Mouse (Mus musculus) stomach, embryonic 15.5 days (tissue): ENCODE results near the gene Ccdc162. TPM values are rescaled to one million over a fixed set of nuclear protein-coding genes. Genes with fewer than 3 reads are reported as not detected.
A peak's percentile ranks its signal among the peaks of the same experiment; 100 is the strongest.
"Not testable (repeated sequence)": the region's sequence is repeated elsewhere in the genome, so short reads cannot be mapped to it uniquely, and the experiment has no call there.

Source experiments
- ATAC-seq: fragments of 200-750 bp; cut with Nextera tagmentation; 2 replicates; pipeline ENCODE4 v1.8.0; 2017; ENCODE audit warnings: low read depth, moderate number of reproducible peaks, moderate TSS enrichment; ENCODE audit not compliant: insufficient read depth, low FRiP score
- H3K27ac ChIP-seq: fragments of 300-500 bp; sonication (generic); 2 replicates; pipeline ENCODE4 v1.5.1; 2015; ENCODE audit warnings: mild to moderate bottlenecking, inconsistent platforms
- H3K27me3 ChIP-seq: fragments of 300-500 bp; sonication (generic); replicated peaks from 2 replicates; pipeline ENCODE4 v1.6.1; 2015; ENCODE audit warnings: inconsistent platforms
- H3K36me3 ChIP-seq: fragments of 300-500 bp; sonication (generic); 2 replicates; pipeline ENCODE4 v1.6.1; 2015; ENCODE audit warnings: inconsistent platforms
- H3K4me1 ChIP-seq: fragments of 300-500 bp; sonication (generic); 2 replicates; pipeline ENCODE4 v1.6.1; 2015; ENCODE audit warnings: inconsistent platforms
- H3K4me2 ChIP-seq: fragments of 300-500 bp; sonication (generic); 2 replicates; pipeline ENCODE4 v1.6.1; 2015; ENCODE audit warnings: mild to moderate bottlenecking, inconsistent platforms
- H3K4me3 ChIP-seq: fragments of 300-500 bp; sonication (generic); replicated peaks from 2 replicates; pipeline ENCODE4 v1.5.1; 2015; ENCODE audit warnings: inconsistent platforms
- H3K9ac ChIP-seq: fragments of 300-500 bp; sonication (generic); 2 replicates; pipeline ENCODE4 v1.6.1; 2015; ENCODE audit warnings: inconsistent platforms
- H3K9me3 ChIP-seq: fragments of 300-500 bp; sonication (generic); 2 replicates; pipeline ENCODE4 v1.6.1; 2016; ENCODE audit warnings: inconsistent platforms
- WGBS: fragments of 180-500 bp; shearing (Covaris S2); methylation state at CpG from one replicate; pipeline ENCODE4 v1.1.7; 2015; 5-methylcytosine and 5-hydroxymethylcytosine counted together
- polyA plus RNA-seq: library from polyadenylated mRNA; unstranded; fragments of >200 nt; fragmentation: Nextera tagmentation; extraction: Ambion mirVana; gene quantifications from 2 replicates; pipeline ENCODE4 v1.2.1, GENCODE M21; 2015

Gene Ccdc162
- polyA plus RNA-seq, 1 experiment from 2014 or later = 0.96 TPM

GRCm38 (mm10) chr10:41659671-41660070 is 56.8 kb downstream of the Ccdc162 start:
- ATAC-seq, H3K4me1 ChIP-seq, H3K27me3 ChIP-seq: not testable (repeated sequence)

GRCm38 (mm10) chr10:41655684-41656083 is 60.8 kb downstream of the Ccdc162 start:
- H3K36me3 ChIP-seq, H3K27me3 ChIP-seq, H3K4me2 ChIP-seq, H3K27ac ChIP-seq, H3K9ac ChIP-seq, H3K9me3 ChIP-seq, ATAC-seq, H3K4me1 ChIP-seq, H3K4me3 ChIP-seq: not testable (repeated sequence)

More at GRCm38 (mm10) chr10:41659671-41660070, 56.8 kb downstream of the Ccdc162 start:
- WGBS = 90% methylated on average over 6 of the region's 6 CpGs
- H3K4me2 ChIP-seq, H3K9me3 ChIP-seq, H3K9ac ChIP-seq, H3K4me3 ChIP-seq, H3K27ac ChIP-seq, H3K36me3 ChIP-seq: not testable (repeated sequence)

- H3K4me3 ChIP-seq = no peak overlapping the region
- no peak overlapping the region for H3K9ac ChIP-seq
- H3K4me2 ChIP-seq = 0 out of 2 replicates have a peak overlapping the region, but pooled peaks have one; percentile 21
- H3K9me3 ChIP-seq = no peaks in the 10 kb centered on the region
- H3K27me3 ChIP-seq = no peaks in the 10 kb centered on the region
- H3K4me1 ChIP-seq = peaks cover 10% of the 10 kb centered on the region
- 42% methylated on average over 7 of the region's 7 CpGs for WGBS
- no peak overlapping the region for H3K27ac ChIP-seq
- no peaks in the 10 kb centered on the region for H3K36me3 ChIP-seq
- ATAC-seq = no peak; the same call in 1 of the 2 replicates
Measured at GRCm38 (mm10) chr10:41652988-41653387, 63.4 kb downstream of the Ccdc162 start.

GRCm38 (mm10) chr10:41652094-41652775 is 64.2 kb downstream of the Ccdc162 start:
- H3K9me3 ChIP-seq = no peaks in the 10 kb centered on the region
- H3K4me3 ChIP-seq = no peak overlapping the region
- H3K9ac ChIP-seq = no peak overlapping the region
- no peak overlapping the region for H3K4me2 ChIP-seq
- no peaks in the 10 kb centered on the region for H3K36me3 ChIP-seq
- no peaks in the 10 kb centered on the region for H3K27me3 ChIP-seq
- no peak overlapping the region for H3K27ac ChIP-seq
- peak; percentile 35; the same call in 1 of the 2 replicates for ATAC-seq
- 25% methylated on average over 6 of the region's 6 CpGs for WGBS
- peaks cover 10% of the 10 kb centered on the region for H3K4me1 ChIP-seq

GRCm38 (mm10) chr10:41651532-41651931 is 64.9 kb downstream of the Ccdc162 start:
- no peaks in the 10 kb centered on the region for H3K9me3 ChIP-seq
- no peaks in the 10 kb centered on the region for H3K27me3 ChIP-seq
- no peak overlapping the region for H3K4me3 ChIP-seq
- H3K36me3 ChIP-seq = no peaks in the 10 kb centered on the region
- no peak overlapping the region for H3K27ac ChIP-seq
- H3K4me1 ChIP-seq = peaks cover 10% of the 10 kb centered on the region
- WGBS = 84% methylated on average over 3 of the region's 3 CpGs
- no peak for ATAC-seq
- no peak overlapping the region for H3K4me2 ChIP-seq
- H3K9ac ChIP-seq = no peak overlapping the region

GRCm38 (mm10) chr10:41649186-41649585 is 67.2 kb downstream of the Ccdc162 start:
- no peak for ATAC-seq
- no peaks in the 10 kb centered on the region for H3K36me3 ChIP-seq
- H3K4me1 ChIP-seq = peaks cover 10% of the 10 kb centered on the region
- H3K9ac ChIP-seq = no peak overlapping the region
- H3K9me3 ChIP-seq = no peaks in the 10 kb centered on the region
- H3K4me2 ChIP-seq = no peak overlapping the region
- no peak overlapping the region for H3K27ac ChIP-seq
- no peaks in the 10 kb centered on the region for H3K27me3 ChIP-seq
- 82% methylated on average over 4 of the region's 5 CpGs for WGBS
- no peak overlapping the region for H3K4me3 ChIP-seq

GRCm38 (mm10) chr10:41638776-41639175 is 77.7 kb downstream of the Ccdc162 start:
- 68% methylated on average over 3 of the region's 3 CpGs for WGBS
- Histone ChIP-seq H3K4me2 (no peak overlapping the region), H3K27me3 (no peaks in the 10 kb centered on the region), H3K9me3 (no peaks in the 10 kb centered on the region), H3K27ac (no peak overlapping the region), H3K4me1 (no peaks in the 10 kb centered on the region; the same call in 1 of the 2 replicates), H3K36me3 (no peaks in the 10 kb centered on the region), H3K9ac (no peak overlapping the region), H3K4me3 (no peak overlapping the region)
- no peak for ATAC-seq

- 58% methylated on average over 9 of the region's 9 CpGs for WGBS
- Histone ChIP-seq H3K27me3 (no peaks in the 10 kb centered on the region), H3K4me2 (no peak overlapping the region), H3K27ac (0 out of 2 replicates have a peak overlapping the region, but pooled peaks have one; percentile 26), H3K4me3 (no peak overlapping the region), H3K36me3 (no peaks in the 10 kb centered on the region), H3K9me3 (no peaks in the 10 kb centered on the region), H3K9ac (no peak overlapping the region), H3K4me1 (no peaks in the 10 kb centered on the region; the same call in 1 of the 2 replicates)
- ATAC-seq = no peak
Measured at GRCm38 (mm10) chr10:41635276-41636033, 81.0 kb downstream of the Ccdc162 start.

- H3K9ac ChIP-seq = no peak overlapping the region
- no peak for ATAC-seq
- H3K4me1 ChIP-seq = no peaks in the 10 kb centered on the region; the same call in 1 of the 2 replicates
- H3K9me3 ChIP-seq = no peaks in the 10 kb centered on the region
- H3K4me3 ChIP-seq = no peak overlapping the region
- H3K4me2 ChIP-seq = no peak overlapping the region
- H3K27ac ChIP-seq = no peak overlapping the region
- H3K27me3 ChIP-seq = no peaks in the 10 kb centered on the region
- WGBS = 88% methylated on average over 11 of the region's 11 CpGs
- no peaks in the 10 kb centered on the region for H3K36me3 ChIP-seq
Measured at GRCm38 (mm10) chr10:41633801-41634200, 82.6 kb downstream of the Ccdc162 start.

GRCm38 (mm10) chr10:41632062-41632461 is 84.4 kb downstream of the Ccdc162 start:
- no peaks in the 10 kb centered on the region; the same call in 1 of the 2 replicates for H3K4me1 ChIP-seq
- no peak overlapping the region for H3K9ac ChIP-seq
- no peak for ATAC-seq
- H3K36me3 ChIP-seq = no peaks in the 10 kb centered on the region
- 96% methylated on average over 1 of the region's 1 CpGs for WGBS
- no peak overlapping the region for H3K4me2 ChIP-seq
- no peaks in the 10 kb centered on the region for H3K9me3 ChIP-seq
- no peak overlapping the region for H3K4me3 ChIP-seq
- H3K27me3 ChIP-seq = no peaks in the 10 kb centered on the region
- no peak overlapping the region for H3K27ac ChIP-seq

- no peak for ATAC-seq
- H3K27ac ChIP-seq = no peak overlapping the region
- H3K4me2 ChIP-seq = no peak overlapping the region
- H3K9me3 ChIP-seq = no peaks in the 10 kb centered on the region
- H3K36me3 ChIP-seq = no peaks in the 10 kb centered on the region
- WGBS = 70% methylated on average over 3 of the region's 3 CpGs
- H3K27me3 ChIP-seq = no peaks in the 10 kb centered on the region
- H3K9ac ChIP-seq = no peak overlapping the region
- H3K4me3 ChIP-seq = no peak overlapping the region
- no peaks in the 10 kb centered on the region for H3K4me1 ChIP-seq
Measured at GRCm38 (mm10) chr10:41626996-41627395, 89.4 kb downstream of the Ccdc162 start.

- H3K9ac ChIP-seq = no peak overlapping the region
- H3K4me3 ChIP-seq = no peak overlapping the region
- H3K9me3 ChIP-seq = no peaks in the 10 kb centered on the region
- H3K27me3 ChIP-seq = no peaks in the 10 kb centered on the region
- H3K27ac ChIP-seq = no peak overlapping the region
- no peaks in the 10 kb centered on the region for H3K4me1 ChIP-seq
- no peak for ATAC-seq
- no peak overlapping the region for H3K4me2 ChIP-seq
- H3K36me3 ChIP-seq = no peaks in the 10 kb centered on the region
- 87% methylated on average over 2 of the region's 2 CpGs for WGBS
Measured at GRCm38 (mm10) chr10:41619988-41620387, 96.4 kb downstream of the Ccdc162 start.
